Mouse (Mus musculus): Measurements from ENCODE around the gene Asf1b. TPM values are rescaled to one million over a fixed set of nuclear protein-coding genes. Genes with fewer than 3 reads are reported as not detected.

The Asf1b gene
- total RNA-seq (2023): 10 to 100 TPM in 1 of 2 experiments, 1 to 10 TPM in 1; 9.5 to 12.8 TPM

GRCm38 (mm10) chr8:83955106-83955957 lies at the start of gene Asf1b, which contains the start of gene Gm10644:
Gene Asf1b, plus strand, starts transcription at chr8:83955507.
Gene Gm10644, minus strand, starts transcription at chr8:83955205.

GRCm38 (mm10) chr8:83972150-83973120 lies 17.1 kb downstream of the Asf1b start, which contains the start of gene Prkaca:
Gene Prkaca, plus strand, starts transcription at chr8:83972993.

DNA sequence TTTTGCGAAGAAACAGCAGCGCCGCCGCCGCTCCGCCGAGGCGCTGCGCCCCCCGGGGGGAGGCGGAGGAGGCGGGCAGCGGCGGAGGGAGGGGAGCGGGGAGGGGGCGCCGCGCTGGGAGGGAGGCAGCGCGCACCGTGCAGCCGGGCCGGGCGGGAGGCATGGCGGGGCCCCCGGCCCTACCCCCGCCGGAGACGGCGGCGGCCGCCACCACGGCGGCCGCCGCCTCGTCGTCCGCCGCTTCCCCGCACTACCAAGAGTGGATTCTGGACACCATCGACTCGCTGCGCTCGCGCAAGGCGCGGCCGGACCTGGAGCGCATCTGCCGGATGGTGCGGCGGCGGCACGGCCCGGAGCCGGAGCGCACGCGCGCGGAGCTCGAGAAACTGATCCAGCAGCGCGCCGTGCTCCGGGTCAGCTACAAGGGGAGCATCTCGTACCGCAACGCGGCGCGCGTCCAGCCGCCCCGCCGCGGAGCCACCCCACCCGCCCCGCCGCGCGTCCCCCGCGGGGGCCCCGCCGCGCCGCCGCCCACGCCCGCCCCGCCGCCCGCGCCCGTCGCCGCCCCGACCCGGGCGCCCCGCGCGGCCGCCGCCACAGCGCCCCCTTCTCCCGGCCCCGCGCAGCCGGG lies 42.3 kb downstream of the Asf1b start, which contains the start of gene Samd1:
Gene Samd1, plus strand, starts transcription at position 162 of the 631 bp plus-strand sequence.

GRCm38 (mm10) chr8:84001281-84002000 lies 46.1 kb downstream of the Asf1b start, which contains the start of gene 1700067K01Rik:
Gene 1700067K01Rik, plus strand, starts transcription at chr8:84001502.

GRCm38 (mm10) chr8:84011705-84012498 lies 56.6 kb downstream of the Asf1b start, which contains the start of gene 2210011C24Rik:
Gene 2210011C24Rik, minus strand, starts transcription at chr8:84012171.

Other genes with a start within 250 kb of the Asf1b start
- gene Ddx39, start 240.3 kb upstream of the Asf1b start, total RNA-seq (2023): 10 to 100 TPM; 79.1 to 79.5 TPM
- gene Adgre5, start 214.2 kb upstream of the Asf1b start, total RNA-seq (2023): 100 to 1,000 TPM; 441 to 537 TPM
- gene Adgrl1, start 55.4 kb upstream of the Asf1b start, total RNA-seq (2023): 10 to 100 TPM; 68.1 to 74.6 TPM
- 1 to 10 TPM in 1 of 2 experiments, under 1 TPM in 1; 0.98 to 1.2 TPM for gene Gm10644, start 302 bp upstream of the Asf1b start, total RNA-seq (2023)
- 10 to 100 TPM; 38.9 to 43.0 TPM for gene Prkaca, start 17.5 kb downstream of the Asf1b start, total RNA-seq (2023)
- 10 to 100 TPM; 47.5 to 55.7 TPM for gene Samd1, start 42.2 kb downstream of the Asf1b start, total RNA-seq (2023)
- gene 1700067K01Rik, start 46.0 kb downstream of the Asf1b start, total RNA-seq (2023): under 1 TPM; 0.87 to 0.89 TPM
- not detected for gene 2210011C24Rik, start 56.7 kb downstream of the Asf1b start, total RNA-seq (2023)
- not detected for gene Palm3, start 66.0 kb downstream of the Asf1b start, total RNA-seq (2023)
- 100 to 1,000 TPM; 284 to 309 TPM for gene Il27ra, start 87.1 kb downstream of the Asf1b start, total RNA-seq (2023)
- 1 to 10 TPM; 2.7 to 3.2 TPM for gene Rln3, start 89.5 kb downstream of the Asf1b start, total RNA-seq (2023)
- gene Gm10643, start 109.6 kb downstream of the Asf1b start, total RNA-seq (2023): 1 to 10 TPM; 1.9 to 2.1 TPM
- gene Rfx1, start 111.3 kb downstream of the Asf1b start, total RNA-seq (2023): 10 to 100 TPM; 94.6 to 95.5 TPM
- 10 to 100 TPM; 61.4 to 66.8 TPM for gene Dcaf15, start 149.3 kb downstream of the Asf1b start, total RNA-seq (2023)
- gene Podnl1, start 170.5 kb downstream of the Asf1b start, total RNA-seq (2023): 10 to 100 TPM; 12.2 to 24.2 TPM
- gene Cc2d1a, start 192.4 kb downstream of the Asf1b start, total RNA-seq (2023): 10 to 100 TPM; 34.1 to 37.3 TPM
- gene 4930432K21Rik, start 192.5 kb downstream of the Asf1b start, total RNA-seq (2023): 1 to 10 TPM; 2.0 to 4.1 TPM
- gene Nanos3, start 229.7 kb downstream of the Asf1b start, total RNA-seq (2023): not detected